Mouse (Mus musculus): ENCODE measurements at regions not wholly inside any gene's neighbourhood (a gene's known extent, or its start where the extent isn't known, plus 50 kb on each side); places are given as distances from the start of the nearest gene placed in this dataset.

DNA sequence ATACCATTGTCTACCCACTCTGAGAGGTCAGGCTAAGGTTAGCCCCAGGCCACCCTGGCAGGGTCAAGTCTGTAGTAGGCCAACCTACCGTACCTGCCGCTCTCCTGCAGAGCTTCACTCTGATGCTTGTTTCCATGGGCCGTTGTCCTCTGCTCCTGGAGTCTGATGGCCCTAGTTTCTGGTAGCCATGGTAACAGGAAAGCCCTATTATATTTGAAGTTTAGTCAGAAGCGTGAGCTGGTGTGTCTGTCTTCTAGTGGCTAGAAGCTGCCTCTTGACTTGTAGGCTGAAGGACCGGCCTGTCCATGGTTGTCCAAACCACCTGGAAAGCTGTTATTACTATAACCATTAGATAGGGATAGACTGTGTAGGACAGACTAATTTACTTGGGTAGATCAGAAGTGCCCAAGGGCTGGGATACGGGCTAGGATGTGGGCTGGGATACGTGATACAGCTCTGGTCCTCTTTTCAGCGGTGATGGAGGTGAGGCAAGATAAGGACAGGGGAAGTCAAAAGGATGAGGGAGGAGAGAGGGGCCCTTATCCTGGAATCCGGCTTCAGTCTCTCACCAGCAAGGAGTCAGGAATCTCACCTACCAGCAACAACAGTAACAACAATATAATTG is 58.5 kb upstream of the Zfp706 start:
- Histone ChIP-seq H3K27ac (no peak overlapping the region), H3K9me3 (no peaks in the 10 kb centered on the region), H3K27me3 (no peaks in the 10 kb centered on the region), H3K9ac (no peak overlapping the region), H3K4me3 (no peak overlapping the region), H3K4me1 (replicated peaks) (no peaks in the 10 kb centered on the region), H3K36me3 (no peaks in the 10 kb centered on the region), H3K4me2 (no peak overlapping the region)
- ATAC-seq (ENCODE audit: low FRiP score) = no peak
- 87% methylated on average over 9 of the region's 9 CpGs for WGBS

DNA sequence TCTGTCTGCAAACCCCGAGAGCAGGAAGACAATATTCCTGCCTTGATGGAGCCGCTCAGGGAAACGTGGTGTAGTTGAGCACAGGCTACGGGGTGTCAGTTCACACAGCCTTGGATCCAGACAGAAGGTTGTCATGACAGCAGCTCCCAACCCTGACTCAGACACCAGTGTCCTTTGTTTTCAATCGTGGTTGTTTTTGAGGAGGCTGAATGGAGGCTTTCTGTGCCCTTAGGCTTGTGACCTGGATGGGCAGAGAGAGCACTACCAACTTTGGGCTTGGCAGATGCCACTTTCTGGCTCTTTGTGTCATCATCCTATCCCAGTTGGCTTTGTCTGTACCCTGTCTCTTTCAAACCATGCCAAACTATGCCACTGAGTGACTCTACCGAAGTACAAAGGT is 57.8 kb upstream of the Zfp706 start:
- no peak for ATAC-seq (ENCODE audit: low FRiP score)
- WGBS = 52% methylated on average over 6 of the region's 6 CpGs

DNA sequence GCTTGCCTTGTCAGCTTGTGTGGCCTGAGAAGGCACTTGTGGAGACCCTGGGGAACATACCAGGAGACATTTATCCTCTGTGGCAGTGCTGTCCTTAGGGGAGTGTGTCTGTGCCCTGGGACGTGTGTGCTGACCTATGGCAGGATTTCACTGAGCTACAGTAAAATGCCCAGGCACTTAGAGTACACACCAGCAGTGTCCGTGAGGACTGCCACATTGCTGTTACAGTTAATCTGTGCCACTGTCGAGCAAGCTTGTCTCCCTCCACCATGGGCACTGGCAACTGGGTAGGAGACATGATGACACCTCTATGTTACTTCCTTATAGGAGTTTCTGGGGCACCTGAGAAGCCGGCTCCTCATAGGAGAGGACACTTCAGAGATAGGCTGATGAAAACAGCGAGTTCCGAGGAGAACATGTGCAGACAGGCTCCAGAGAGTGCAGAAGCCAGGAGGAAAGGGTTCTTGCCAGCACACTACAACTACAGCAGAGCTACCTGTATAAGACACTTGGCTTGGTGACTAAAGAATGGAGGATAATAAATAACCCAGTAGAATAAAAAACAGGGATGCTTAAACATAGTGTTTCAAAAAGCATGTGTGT is 56.3 kb upstream of the Zfp706 start:
- Histone ChIP-seq H3K36me3 (no peaks in the 10 kb centered on the region), H3K27ac (no peak overlapping the region), H3K9ac (no peak overlapping the region), H3K4me1 (replicated peaks) (no peaks in the 10 kb centered on the region), H3K27me3 (no peaks in the 10 kb centered on the region), H3K9me3 (no peaks in the 10 kb centered on the region), H3K4me3 (no peak overlapping the region), H3K4me2 (no peak overlapping the region)
- ATAC-seq (ENCODE audit: low FRiP score) = no peak
- WGBS = 86% methylated on average over 6 of the region's 6 CpGs

More for the DNA sequence above, 57.8 kb upstream of the Zfp706 start:
- Histone ChIP-seq H3K4me3 (no peak overlapping the region), H3K4me2 (no peak overlapping the region), H3K4me1 (replicated peaks) (no peaks in the 10 kb centered on the region), H3K9ac (no peak overlapping the region), H3K27me3 (no peaks in the 10 kb centered on the region), H3K27ac (no peak overlapping the region), H3K36me3 (no peaks in the 10 kb centered on the region), H3K9me3 (no peaks in the 10 kb centered on the region)

DNA sequence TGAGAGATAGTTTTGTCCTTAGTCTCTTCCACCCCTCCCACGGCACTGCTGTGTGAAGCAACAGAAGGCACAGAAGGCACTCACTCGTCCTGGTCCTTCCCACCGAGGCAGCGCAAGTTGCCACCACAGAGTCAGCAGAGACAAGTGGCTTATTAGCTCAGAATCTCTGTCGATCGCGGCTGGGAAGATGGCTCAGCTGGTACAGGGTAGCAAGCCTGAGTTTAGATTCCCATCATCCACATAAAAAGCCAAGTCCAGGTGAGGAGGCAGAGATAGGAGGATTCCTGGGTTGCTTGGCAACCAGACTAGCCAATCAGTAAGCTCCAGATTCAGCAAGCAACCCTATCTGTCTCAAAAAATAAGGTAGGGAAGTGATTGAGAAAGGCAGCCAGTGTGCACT is 55.0 kb upstream of the Zfp706 start:
- Histone ChIP-seq H3K4me2 (no peak overlapping the region), H3K4me1 (replicated peaks) (no peaks in the 10 kb centered on the region), H3K27ac (no peak overlapping the region), H3K4me3 (no peak overlapping the region), H3K36me3 (no peaks in the 10 kb centered on the region), H3K9me3 (no peaks in the 10 kb centered on the region), H3K9ac (no peak overlapping the region), H3K27me3 (no peaks in the 10 kb centered on the region)
- WGBS = 91% methylated on average over 7 of the region's 7 CpGs
- peak; percentile 54; the same call in 1 of the 2 replicates for ATAC-seq (ENCODE audit: low FRiP score)

DNA sequence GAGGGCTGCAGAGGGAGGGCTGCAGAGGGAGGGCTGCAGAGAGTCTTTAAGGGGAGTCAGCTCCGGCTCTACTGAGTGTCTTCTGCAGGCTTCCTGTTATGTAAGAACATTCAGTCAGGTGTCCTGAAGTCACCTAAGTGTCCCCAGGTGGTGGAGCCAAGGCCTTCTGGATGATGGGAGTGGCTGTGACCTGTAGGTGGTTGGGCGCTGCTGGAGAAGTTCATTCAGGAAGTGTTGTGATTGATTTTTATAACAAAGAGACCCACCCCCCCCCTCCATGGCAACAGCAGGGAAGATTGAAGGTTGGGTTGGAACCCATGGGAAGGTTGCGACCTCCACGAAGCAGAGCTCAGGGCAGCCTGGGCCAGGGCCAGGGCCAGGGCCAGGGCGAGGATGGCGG is 53.9 kb upstream of the Zfp706 start:
- Histone ChIP-seq H3K27ac (no peak overlapping the region), H3K4me3 (no peak overlapping the region), H3K27me3 (no peaks in the 10 kb centered on the region), H3K9ac (no peak overlapping the region), H3K36me3 (no peaks in the 10 kb centered on the region), H3K4me1 (replicated peaks) (no peaks in the 10 kb centered on the region), H3K9me3 (no peaks in the 10 kb centered on the region), H3K4me2 (no peak overlapping the region)
- 80% methylated on average over 6 of the region's 6 CpGs for WGBS
- ATAC-seq (ENCODE audit: low FRiP score) = no peak

DNA sequence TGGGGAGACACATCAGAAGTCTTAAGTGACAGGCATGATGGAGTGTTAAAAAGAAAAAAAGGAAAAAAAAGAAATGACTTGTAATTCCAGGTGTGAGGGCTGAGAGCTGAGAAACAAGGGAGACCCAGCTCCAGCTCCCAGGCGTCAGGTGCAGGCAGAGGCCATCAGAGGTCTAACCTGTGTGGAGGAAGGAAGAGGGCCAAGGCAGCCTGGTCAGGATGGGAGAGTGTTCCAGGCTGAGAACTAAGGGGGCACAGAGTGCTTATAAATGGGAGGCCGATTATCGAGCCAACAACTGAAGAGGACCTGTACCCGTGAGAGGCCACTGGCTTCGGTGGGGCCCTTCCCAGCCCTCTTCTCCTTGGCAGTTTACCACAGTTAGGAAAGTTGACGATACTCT is 53.3 kb upstream of the Zfp706 start:
- Histone ChIP-seq H3K9me3 (0 out of 2 replicates have a peak, but pooled peaks cover 3% of the 10 kb centered on the region), H3K4me1 (replicated peaks) (no peaks in the 10 kb centered on the region), H3K36me3 (no peaks in the 10 kb centered on the region), H3K4me2 (no peak overlapping the region), H3K27ac (no peak overlapping the region), H3K4me3 (no peak overlapping the region), H3K27me3 (no peaks in the 10 kb centered on the region), H3K9ac (no peak overlapping the region)
- no peak for ATAC-seq (ENCODE audit: low FRiP score)
- 92% methylated on average over 6 of the region's 6 CpGs for WGBS

Data from hindbrain, embryonic 13.5 days (tissue).